Mouse (Mus musculus) liver, embryonic 13.5 days (tissue): ENCODE measurements around the gene Dffa. TPM values are rescaled to one million over a fixed set of nuclear protein-coding genes. Genes with fewer than 3 reads are reported as not detected.
"Not testable (repeated sequence)": the region's sequence is repeated elsewhere in the genome, so short reads cannot be mapped to it uniquely, and the experiment has no call there.

Experiments
- ATAC-seq: fragments of 200-750 bp; cut with Nextera tagmentation; 2 replicates; pipeline ENCODE4 v1.8.0; 2017; ENCODE audit warnings: low read depth, mild to moderate bottlenecking, moderate number of reproducible peaks, moderate library complexity
- DNase-seq: peaks from one replicate; pipeline ENCODE4 v3.0.0; 2022
- H3K27ac ChIP-seq: fragments of 300-500 bp; sonication (generic); 2 replicates; pipeline ENCODE4 v1.5.1; 2015; ENCODE audit warnings: moderate library complexity, mild to moderate bottlenecking, inconsistent platforms
- H3K27me3 ChIP-seq: fragments of 300-500 bp; sonication (generic); 2 replicates; pipeline ENCODE4 v1.6.1; 2015; ENCODE audit warnings: mild to moderate bottlenecking, inconsistent platforms
- H3K36me3 ChIP-seq: fragments of 300-500 bp; sonication (generic); 2 replicates; pipeline ENCODE4 v1.6.1; 2015; ENCODE audit warnings: mild to moderate bottlenecking, inconsistent platforms
- H3K4me1 ChIP-seq: fragments of 300-500 bp; sonication (generic); replicated peaks from 2 replicates; pipeline ENCODE4 v1.6.1; 2015; ENCODE audit warnings: inconsistent platforms
- H3K4me2 ChIP-seq: fragments of 300-500 bp; sonication (generic); 2 replicates; pipeline ENCODE4 v1.6.1; 2015; ENCODE audit warnings: inconsistent platforms, mild to moderate bottlenecking, moderate library complexity
- H3K4me3 ChIP-seq: fragments of 300-500 bp; sonication (generic); replicated peaks from 2 replicates; pipeline ENCODE4 v1.5.1; 2015; ENCODE audit warnings: mild to moderate bottlenecking, inconsistent platforms
- H3K9ac ChIP-seq: fragments of 300-500 bp; sonication (generic); 2 replicates; pipeline ENCODE4 v1.6.1; 2015; ENCODE audit warnings: mild to moderate bottlenecking, inconsistent platforms
- H3K9me3 ChIP-seq: fragments of 300-500 bp; sonication (generic); replicated peaks from 2 replicates; pipeline ENCODE4 v1.6.1; 2016; ENCODE audit warnings: inconsistent platforms
- WGBS: fragments of 180-500 bp; shearing (Covaris S2); methylation state at CpG from one replicate; pipeline ENCODE4 v1.1.7; 2015; ENCODE audit not compliant: insufficient replicate concordance; 5-methylcytosine and 5-hydroxymethylcytosine counted together
- polyA plus RNA-seq: library from polyadenylated mRNA; unstranded; fragments of >200 nt; fragmentation: Nextera tagmentation; extraction: Ambion mirVana; gene quantifications from 2 replicates; pipeline ENCODE4 v1.2.1, GENCODE M21; 2015

Gene Dffa
- polyA plus RNA-seq, 1 experiment from 2014 or later, result 20.7 TPM

GRCm38 (mm10) chr4:149166215-149166946 is 62.4 kb downstream of the Dffa start, which contains the start of gene Pgd:
Gene Pgd, minus strand, starts transcription at chr4:149166771.
- ATAC-seq, result peak; percentile 99

GRCm38 (mm10) chr4:149166957-149167611 is 63.1 kb downstream of the Dffa start:
- Histone ChIP-seq H3K4me1 (peaks cover 71% of the 10 kb centered on the region), H3K27me3 (no peaks in the 10 kb centered on the region), H3K27ac (peak overlapping the region; percentile 73), H3K4me3 (peak overlapping the region; percentile 85), H3K9ac (peak overlapping the region; percentile 76), H3K36me3 (peaks cover 24% of the 10 kb centered on the region), H3K4me2 (peak overlapping the region; percentile 96), H3K9me3 (no peaks in the 10 kb centered on the region)
- peak; percentile 27 for ATAC-seq
- no peak for DNase-seq
- whole genome bisulfite sequencing, result under 1% methylated on average over 27 of the region's 27 CpGs

More at GRCm38 (mm10) chr4:149166215-149166946, 62.4 kb downstream of the Dffa start, which contains the start of gene Pgd:
- DNase-seq, result peak; percentile 95
- peak within 1 kb of the TSS; percentile 85 for H3K4me3 ChIP-seq
- H3K4me2 ChIP-seq, result peak within 1 kb of the TSS; percentile 96
- peaks cover 65% of the 10 kb centered on the region for H3K4me1 ChIP-seq
- no peaks in the 10 kb centered on the region for H3K9me3 ChIP-seq
- H3K9ac ChIP-seq, result peak within 1 kb of the TSS; percentile 91
- H3K27me3 ChIP-seq, result no peaks in the 10 kb centered on the region
- WGBS, result under 1% methylated on average over 59 of the region's 59 CpGs
- peak within 1 kb of the TSS; percentile 82 for H3K27ac ChIP-seq
- H3K36me3 ChIP-seq, result peaks cover 29% of the 10 kb centered on the region

GRCm38 (mm10) chr4:149168016-149168415 is 64.1 kb downstream of the Dffa start:
- peak overlapping the region; percentile 85 for H3K4me3 ChIP-seq
- ATAC-seq (no peak), DNase-seq (no peak)
- peak overlapping the region; percentile 51 for H3K9ac ChIP-seq
- peak overlapping the region; percentile 41; the same call in 1 of the 2 replicates for H3K27ac ChIP-seq
- peak overlapping the region; percentile 96 for H3K4me2 ChIP-seq
- 12% methylated on average over 2 of the region's 2 CpGs for WGBS
- no peaks in the 10 kb centered on the region for H3K27me3 ChIP-seq
- H3K4me1 ChIP-seq, result peaks cover 76% of the 10 kb centered on the region
- H3K36me3 ChIP-seq, result peaks cover 15% of the 10 kb centered on the region
- H3K9me3 ChIP-seq, result no peaks in the 10 kb centered on the region

- not testable (repeated sequence) for H3K9me3 ChIP-seq, DNase-seq, H3K36me3 ChIP-seq, ATAC-seq, H3K9ac ChIP-seq, H3K4me2 ChIP-seq, H3K4me3 ChIP-seq, H3K27me3 ChIP-seq
- WGBS, result 77% methylated on average over 7 of the region's 8 CpGs
- peak overlapping the region; percentile 53 for H3K27ac ChIP-seq
- H3K4me1 ChIP-seq, result peaks cover 61% of the 10 kb centered on the region
Measured at GRCm38 (mm10) chr4:149169926-149170325, 66.0 kb downstream of the Dffa start.

Other genes with a start within 250 kb of the Dffa start
- gene Pex14, start 4.3 kb upstream of the Dffa start, polyA plus RNA-seq, result 27.7 and 28.4 TPM in 2 replicates
- gene Cort, start 22.6 kb downstream of the Dffa start, polyA plus RNA-seq, result not detected in 2 replicates
- 20.7 and 24.8 TPM in 2 replicates for gene Cenps, start 33.5 kb downstream of the Dffa start, polyA plus RNA-seq
- gene Pgd, start 62.6 kb downstream of the Dffa start, polyA plus RNA-seq, result 74.7 and 80.2 TPM in 2 replicates
- gene Kif1b, start 203.5 kb downstream of the Dffa start, polyA plus RNA-seq, result 5.1 and 6.7 TPM in 2 replicates